Mouse (Mus musculus): ENCODE measurements around the gene Hmga1. TPM values are rescaled to one million over a fixed set of nuclear protein-coding genes. Genes with fewer than 3 reads are reported as not detected.

Hmga1 gene
- polyA plus RNA-seq, 1 experiment from 2014 or later: 389 TPM

- 88% methylated on average over 4 of the region's 4 CpGs for WGBS
- Histone ChIP-seq H3K4me1 (replicated peaks; ENCODE audit: control insufficient read depth, insufficient read depth, low read length) (peaks cover 7% of the 10 kb centered on the region), H3K4me3 (ENCODE audit: low read depth, low read length) (no peak overlapping the region), H3K36me3 (ENCODE audit: control insufficient read depth, insufficient read depth, low read length) (peaks cover 6% of the 10 kb centered on the region), H3K27me3 (replicated peaks; ENCODE audit: control insufficient read depth, insufficient read depth, low read length) (no peaks in the 10 kb centered on the region), H3K4me2 (ENCODE audit: low read length) (no peak overlapping the region), H3K27ac (ENCODE audit: low read depth) (no peak overlapping the region), H3K9me3 (ENCODE audit: control insufficient read depth, low read length) (peaks cover 5% of the 10 kb centered on the region; the same call in 1 of the 2 replicates), H3K9ac (ENCODE audit: low read length) (no peak overlapping the region)
- no peak for DNase-seq (ENCODE audit: low spot score)
- no peak for ATAC-seq (replicated peaks; ENCODE audit: low FRiP score, low TSS enrichment, low read depth)
Measured at GRCm38 (mm10) chr17:27613016-27613415, 56.7 kb downstream of the Hmga1 start.

Other genes with a start within 250 kb of the Hmga1 start
- gene Grm4, start 35.1 kb upstream of the Hmga1 start, polyA plus RNA-seq (2014; fragmentation: Nextera tagmentation; extraction: Ambion mirVana): 0.20 and 0.22 TPM in 2 replicates
- 37.1 and 37.4 TPM in 2 replicates for gene AI413582, start 9.3 kb downstream of the Hmga1 start, polyA plus RNA-seq (2014; fragmentation: Nextera tagmentation; extraction: Ambion mirVana)
- 33.3 and 35.4 TPM in 2 replicates for gene Nudt3, start 67.0 kb downstream of the Hmga1 start, polyA plus RNA-seq (2014; fragmentation: Nextera tagmentation; extraction: Ambion mirVana)
- gene RPS10-NUDT3, start 78.7 kb downstream of the Hmga1 start, polyA plus RNA-seq (2014; fragmentation: Nextera tagmentation; extraction: Ambion mirVana): not detected in 2 replicates
- gene Rps10, start 80.2 kb downstream of the Hmga1 start, polyA plus RNA-seq (2014; fragmentation: Nextera tagmentation; extraction: Ambion mirVana): 1,235 and 1,299 TPM in 2 replicates
- gene Pacsin1, start 99.0 kb downstream of the Hmga1 start, polyA plus RNA-seq (2014; fragmentation: Nextera tagmentation; extraction: Ambion mirVana): 1.5 and 2.0 TPM in 2 replicates
- gene Spdef, start 172.5 kb downstream of the Hmga1 start, polyA plus RNA-seq (2014; fragmentation: Nextera tagmentation; extraction: Ambion mirVana): 8.6 and 12.0 TPM in 2 replicates